Mouse (Mus musculus) cerebral cortex, adult 2 months (tissue): ENCODE results near the gene Gm29427.

Experiments used
- WGBS: fragments of 180-500 bp; shearing (Covaris S2); methylation state at CpG from one replicate; pipeline ENCODE4 v1.1.7; 2018; 5-methylcytosine and 5-hydroxymethylcytosine counted together

Gm29427 gene

GRCm38 (mm10) chr1:130659641-130660040, 56.0 kb downstream of the Gm29427 start:
- WGBS = 68% methylated on average over 5 of the region's 5 CpGs

- 57% methylated on average over 4 of the region's 4 CpGs for WGBS
These were observed 71.5 kb downstream of the Gm29427 start for GRCm38 (mm10) chr1:130644103-130644502.

- WGBS = 26% methylated on average over 16 of the region's 16 CpGs
These were observed 81.7 kb downstream of the Gm29427 start for GRCm38 (mm10) chr1:130633761-130634410.

GRCm38 (mm10) chr1:130633316-130633715, 82.3 kb downstream of the Gm29427 start:
- 86% methylated on average over 8 of the region's 8 CpGs for WGBS

GRCm38 (mm10) chr1:130629521-130629920, 86.1 kb downstream of the Gm29427 start, which contains the start of gene Zp3r:
Zp3r (minus strand) TSS chr1:130629621.
- 98% methylated on average over 2 of the region's 2 CpGs for WGBS
